Mouse (Mus musculus) embryonic fibroblast, embryonic 13.5 days (primary cell): Measurements from ENCODE around the gene Kctd6. TPM values are rescaled to one million over a fixed set of nuclear protein-coding genes. Genes with fewer than 3 reads are reported as not detected.
A peak's percentile ranks its signal among the peaks of the same experiment; 100 is the strongest.
"Not testable (repeated sequence)": the region's sequence is repeated elsewhere in the genome, so short reads cannot be mapped to it uniquely, and the experiment has no call there.

ENCODE experiments used
- H3K27ac ChIP-seq: 2 replicates; pipeline ENCODE4 v1.5.1; 2012; ENCODE audit warnings: low read length, control low read depth, inconsistent platforms; ENCODE audit not compliant: insufficient read depth
- H3K4me1 ChIP-seq: 2 replicates; pipeline ENCODE4 v1.6.1; 2011; ENCODE audit warnings: low read length; ENCODE audit not compliant: control insufficient read depth, insufficient read depth
- H3K4me3 ChIP-seq: 2 replicates; pipeline ENCODE4 v1.5.1; 2011; ENCODE audit warnings: mild to moderate bottlenecking, control low read depth, low read length; ENCODE audit not compliant: insufficient read depth
- CTCF ChIP-seq: IDR thresholded peaks from 2 replicates; pipeline ENCODE4 v1.5.1; 2011; ENCODE audit warnings: mild to moderate bottlenecking, control low read depth, low read length, moderate library complexity, borderline replicate concordance; ENCODE audit not compliant: insufficient read depth
- POLR2A ChIP-seq: IDR thresholded peaks from 2 replicates; pipeline ENCODE4 v1.6.1; 2011; ENCODE audit warnings: low read depth, mild to moderate bottlenecking, control low read depth, low read length, moderate library complexity
- polyA plus RNA-seq: library from polyadenylated mRNA; stranded (reverse); fragments of >200 nt; gene quantifications from 2 replicates; pipeline ENCODE4 v1.2.4, GENCODE M21; 2011; ENCODE audit warnings: low read depth; ENCODE audit not compliant: missing spikeins, insufficient read length

Kctd6 gene
- polyA plus RNA-seq = 9.5 and 10.2 TPM in 2 replicates

DNA sequence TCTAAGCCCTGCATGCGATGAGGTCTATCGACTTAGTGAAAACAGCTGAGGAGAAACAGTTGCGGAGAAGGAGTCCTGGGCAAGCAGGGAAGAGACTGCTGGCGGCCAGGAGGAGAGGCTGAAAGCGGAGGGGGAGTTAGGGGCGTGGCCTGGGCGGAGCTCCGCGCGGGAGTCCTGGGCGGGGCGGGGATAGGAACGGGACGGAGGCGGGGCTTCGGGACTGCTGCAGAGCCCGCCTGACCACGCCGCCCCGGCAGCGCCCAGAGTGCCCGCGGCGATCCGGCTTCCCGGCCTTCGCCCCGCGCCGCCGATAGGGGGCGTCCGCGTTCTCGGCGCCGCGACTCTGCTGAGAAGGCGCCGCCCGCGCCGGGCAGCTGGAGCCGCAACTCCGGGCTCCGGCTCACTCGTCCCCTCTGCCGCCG lies at the start of gene Kctd6:
TSS of gene Kctd6 (plus strand) at position 338 of the 422 bp plus-strand sequence.
- H3K4me1 ChIP-seq = peaks cover 3% of the 10 kb centered on the region
- H3K27ac ChIP-seq = 0 out of 2 replicates have a peak within 1 kb of the TSS, but pooled peaks have one; percentile 28
- H3K4me3 ChIP-seq = peak within 1 kb of the TSS; percentile 55
- no peak for TF ChIP-seq CTCF
- TF ChIP-seq POLR2A = peak; percentile 66

DNA sequence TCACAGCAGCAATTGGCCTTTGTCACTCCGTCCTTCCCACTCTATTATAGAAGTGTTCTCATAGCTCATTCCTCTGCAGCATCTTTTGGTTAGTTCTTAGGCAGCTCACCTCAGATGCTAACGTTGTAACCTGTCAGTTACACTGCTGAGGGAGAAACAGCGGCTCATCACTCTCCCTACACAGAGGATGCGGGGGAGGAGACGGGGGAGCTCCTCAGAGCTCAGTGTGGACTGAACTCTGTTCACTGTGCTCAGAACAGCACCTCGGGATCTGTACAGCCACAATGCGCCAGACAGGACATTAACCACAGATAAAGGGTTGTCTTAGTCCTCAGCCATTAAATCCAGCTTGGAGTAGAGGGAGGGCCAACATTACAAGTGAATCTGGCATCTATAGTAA lies 49.5 kb upstream of the Kctd6 start:
- TF ChIP-seq POLR2A (no peak), CTCF (no peak)
- Histone ChIP-seq H3K27ac (no peak overlapping the region), H3K4me1 (no peaks in the 10 kb centered on the region), H3K4me3 (no peak overlapping the region)

DNA sequence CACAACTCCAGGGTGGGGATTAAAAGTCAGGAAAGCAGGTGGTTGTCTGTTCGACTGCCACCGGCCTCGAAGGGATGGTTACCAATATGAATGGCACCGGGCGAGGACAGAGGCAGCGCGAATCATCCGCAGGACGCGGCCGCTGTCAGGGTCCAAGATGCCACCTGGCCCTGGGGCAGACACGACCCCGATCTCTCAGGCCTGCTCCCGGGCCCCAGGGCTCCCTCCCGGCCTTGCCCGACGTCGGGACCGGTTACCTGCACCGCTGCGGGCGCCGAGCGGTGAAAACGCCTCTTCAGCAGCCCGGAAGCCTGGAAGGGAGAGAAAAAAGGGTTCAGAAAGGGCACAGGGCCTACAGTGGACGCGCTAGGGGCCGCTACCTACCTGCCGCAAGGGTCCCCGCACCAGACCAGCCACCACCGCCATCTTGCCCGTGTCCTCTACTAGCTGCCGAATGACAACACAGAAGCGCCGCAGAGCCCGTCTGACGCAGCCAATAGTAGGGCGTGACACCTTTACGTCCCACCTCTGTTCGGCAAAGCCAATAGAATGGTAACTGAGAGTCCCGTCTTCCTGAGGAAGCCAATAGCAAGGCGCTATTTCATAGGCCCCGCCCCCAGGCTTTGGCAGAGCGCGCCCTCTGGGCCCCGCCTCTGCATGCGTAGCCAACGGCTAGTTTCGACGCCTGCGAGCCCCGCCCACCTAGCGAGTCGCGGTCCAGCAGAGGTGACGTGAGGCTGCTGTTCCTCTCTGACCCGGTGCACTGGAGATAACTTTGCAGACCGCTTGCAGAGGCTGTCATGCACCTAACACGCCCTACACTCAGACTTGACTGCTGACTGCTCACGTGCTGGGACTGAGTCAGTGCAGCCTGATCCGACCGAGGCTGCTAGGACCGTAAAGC lies 41.2 kb upstream of the Kctd6 start, which contains the start of gene Pdhb:
TSS of gene Pdhb (minus strand) at position 519 of the 904 bp plus-strand sequence.
- peak; percentile 83 for TF ChIP-seq POLR2A
- TF ChIP-seq CTCF = no peak
- H3K4me1 ChIP-seq = peaks cover 4% of the 10 kb centered on the region; the same call in 1 of the 2 replicates
- peak within 1 kb of the TSS; percentile 95 for H3K4me3 ChIP-seq
- H3K27ac ChIP-seq = peak within 1 kb of the TSS; percentile 1; the same call in 1 of the 2 replicates

GRCm38 (mm10) chr14:8173542-8174250 lies 40.2 kb upstream of the Kctd6 start:
- Histone ChIP-seq H3K4me3 (peak overlapping the region; percentile 39), H3K27ac (peak overlapping the region; percentile 1; the same call in 1 of the 2 replicates)
- not testable (repeated sequence) for H3K4me1 ChIP-seq

DNA sequence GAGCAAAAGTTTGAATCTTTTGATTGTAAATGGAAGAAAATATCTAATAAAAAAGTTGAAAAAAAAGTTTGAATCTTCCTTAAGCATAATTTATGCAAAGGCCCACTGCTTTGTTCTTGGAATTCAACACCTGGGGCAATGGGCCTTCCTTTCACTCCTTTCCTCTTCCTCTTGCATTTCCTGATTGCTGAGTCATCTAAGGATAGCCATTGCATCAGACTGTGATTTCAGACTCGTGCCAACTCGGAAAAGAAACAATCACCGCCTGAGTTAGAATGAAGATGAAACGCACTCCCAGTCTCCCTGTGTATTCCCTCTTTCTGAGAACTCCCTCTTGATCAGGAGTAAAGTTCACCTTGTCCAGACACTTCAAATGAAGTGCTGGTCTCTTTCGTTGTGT lies 39.3 kb upstream of the Kctd6 start:
- Histone ChIP-seq H3K27ac (no peak overlapping the region), H3K4me1 (peaks cover 4% of the 10 kb centered on the region; the same call in 1 of the 2 replicates), H3K4me3 (no peak overlapping the region)
- TF ChIP-seq CTCF (no peak), POLR2A (no peak)

GRCm38 (mm10) chr14:8176251-8176650 lies 37.7 kb upstream of the Kctd6 start:
- Histone ChIP-seq H3K4me1 (peaks cover 4% of the 10 kb centered on the region; the same call in 1 of the 2 replicates), H3K4me3 (no peak overlapping the region), H3K27ac (no peak overlapping the region)
- no peak for TF ChIP-seq POLR2A
- TF ChIP-seq CTCF = no peak

DNA sequence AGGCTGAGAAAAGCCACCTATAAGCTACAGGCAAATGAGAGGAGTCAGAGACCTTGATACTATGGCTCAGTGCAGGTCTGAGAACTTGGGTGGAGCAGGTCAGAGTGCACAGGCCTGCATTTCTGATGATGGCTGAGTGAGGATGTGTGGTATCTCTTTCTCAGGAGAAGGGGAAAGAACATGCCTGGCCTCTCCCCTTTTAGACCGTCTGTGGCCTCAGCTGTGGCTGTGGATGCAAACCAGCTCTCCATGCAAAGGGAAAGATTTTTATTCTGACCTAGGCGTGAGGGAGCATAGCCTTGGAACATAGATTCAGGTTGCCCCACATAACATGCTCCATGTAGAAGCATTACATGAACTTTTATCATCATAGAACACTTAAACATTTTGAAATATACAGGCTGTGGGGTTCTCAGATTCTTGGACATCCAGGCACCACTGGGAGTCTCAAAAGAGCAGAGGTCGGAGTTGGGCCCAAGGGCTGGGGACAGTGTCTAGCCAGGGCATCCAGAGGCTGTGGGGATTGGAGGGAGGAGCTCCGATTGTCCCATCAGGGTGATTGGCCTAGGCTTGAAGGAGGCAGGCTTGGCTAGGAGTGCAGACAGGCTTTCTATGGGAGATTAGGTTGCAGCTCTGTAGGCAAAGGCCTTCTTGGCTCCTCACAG lies 33.4 kb upstream of the Kctd6 start:
- TF ChIP-seq CTCF (no peak), POLR2A (no peak)
- Histone ChIP-seq H3K4me1 (no peaks in the 10 kb centered on the region), H3K4me3 (no peak overlapping the region), H3K27ac (no peak overlapping the region)

GRCm38 (mm10) chr14:8183330-8183729 lies 30.6 kb upstream of the Kctd6 start:
- no peak overlapping the region for H3K4me3 ChIP-seq
- no peak overlapping the region for H3K27ac ChIP-seq
- TF ChIP-seq POLR2A (no peak), CTCF (no peak)
- H3K4me1 ChIP-seq = no peaks in the 10 kb centered on the region

DNA sequence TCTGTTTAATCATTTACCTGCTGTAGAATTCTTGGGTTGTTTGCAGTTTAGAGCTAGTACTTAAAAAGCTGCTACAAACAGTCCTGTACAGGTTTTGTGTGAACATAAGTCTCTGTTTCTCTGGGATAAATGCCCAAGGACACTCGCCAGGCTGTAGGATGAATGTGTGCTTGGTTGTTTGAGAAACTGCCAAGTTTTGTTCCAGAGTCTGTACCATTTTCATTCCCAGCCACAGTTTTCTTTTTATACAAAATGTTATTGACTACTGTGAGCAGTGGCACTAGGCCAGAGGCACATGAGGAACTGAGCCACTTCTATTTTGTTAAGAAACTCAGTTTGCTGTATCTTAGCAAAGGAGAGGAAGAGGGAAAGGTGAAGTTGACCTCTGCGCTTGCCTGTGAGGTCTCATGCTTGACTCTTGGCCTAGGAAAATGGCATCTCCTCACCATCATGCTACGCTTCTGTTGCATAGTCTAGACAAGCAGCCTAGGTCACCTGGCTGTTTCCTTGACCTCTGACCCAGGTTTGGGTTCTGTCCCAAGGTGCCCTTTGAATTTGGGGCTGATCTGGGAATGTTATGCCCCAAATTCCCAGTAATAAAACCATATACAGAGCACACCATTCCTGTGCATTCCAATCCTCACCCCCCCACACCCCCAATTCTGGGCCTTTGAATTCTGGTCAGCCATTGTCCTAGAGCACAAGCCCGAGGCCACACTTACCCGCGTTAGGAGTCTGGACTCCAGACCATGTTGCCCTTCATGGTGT lies 27.5 kb upstream of the Kctd6 start:
- no peak for TF ChIP-seq POLR2A
- TF ChIP-seq CTCF = no peak
- no peak overlapping the region for H3K4me3 ChIP-seq
- H3K4me1 ChIP-seq = no peaks in the 10 kb centered on the region
- no peak overlapping the region for H3K27ac ChIP-seq
